Mouse (Mus musculus): Measurements from ENCODE around the gene Zfp704. TPM values are rescaled to one million over a fixed set of nuclear protein-coding genes. Genes with fewer than 3 reads are reported as not detected.

The Zfp704 gene
- polyA plus RNA-seq, 1 experiment: 4.0 TPM

DNA sequence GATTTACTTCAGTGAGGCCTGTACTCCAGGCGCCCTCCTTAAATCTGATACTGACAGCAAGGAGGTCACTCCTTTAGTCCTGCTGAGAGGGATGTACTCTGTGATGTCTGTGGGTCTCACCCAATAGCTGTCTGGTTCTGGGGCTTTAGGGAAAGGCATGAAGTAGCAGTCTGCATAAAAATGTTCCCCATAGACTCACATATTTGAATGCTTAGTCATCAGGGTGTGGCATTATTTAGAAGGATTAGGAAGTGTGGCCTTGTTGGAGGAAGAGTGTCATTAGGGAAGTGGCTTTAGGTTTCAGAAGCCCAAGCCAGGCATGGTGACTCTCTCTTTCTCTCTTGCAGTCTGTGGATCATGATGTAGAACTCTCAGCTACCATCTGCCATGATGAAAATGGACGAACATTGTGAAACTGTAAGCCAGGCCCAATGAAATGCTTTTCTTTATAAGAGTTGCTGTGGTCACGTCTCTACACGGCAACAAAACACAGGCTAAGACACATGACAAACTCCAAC lies 118.1 kb downstream of the Zfp704 start:
- no peak overlapping the region for H3K4me3 ChIP-seq (ENCODE audit: insufficient read depth, low read depth, low read length)
- H3K27ac ChIP-seq (replicated peaks; ENCODE audit: low read depth, low read length): no peak overlapping the region
- no peaks in the 10 kb centered on the region for H3K4me1 ChIP-seq (ENCODE audit: control insufficient read depth, insufficient read depth, insufficient read length, low read length)

DNA sequence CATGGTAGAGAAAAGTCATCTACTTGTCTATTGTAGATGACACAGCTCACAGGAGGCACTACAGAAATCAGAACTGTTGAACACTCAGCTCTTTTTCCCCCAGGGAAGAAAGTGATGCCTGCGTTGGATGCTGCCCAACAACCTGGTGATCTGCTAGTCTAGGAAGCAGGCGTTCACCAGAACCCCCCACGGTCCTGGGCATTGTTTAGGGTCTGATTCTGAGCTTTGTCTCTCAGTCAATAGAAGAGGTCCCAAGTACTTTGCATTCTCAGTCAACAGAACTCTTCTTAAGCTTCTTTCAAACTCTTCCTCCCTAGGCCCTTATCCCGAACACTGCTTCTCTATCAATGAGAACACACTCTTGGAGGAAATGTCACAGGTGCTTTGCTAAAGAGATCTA lies 122.2 kb downstream of the Zfp704 start:
- Histone ChIP-seq H3K4me3 (ENCODE audit: insufficient read depth, low read depth, low read length) (no peak overlapping the region), H3K27ac (replicated peaks; ENCODE audit: low read depth, low read length) (no peak overlapping the region), H3K4me1 (ENCODE audit: control insufficient read depth, insufficient read depth, insufficient read length, low read length) (no peaks in the 10 kb centered on the region)

DNA sequence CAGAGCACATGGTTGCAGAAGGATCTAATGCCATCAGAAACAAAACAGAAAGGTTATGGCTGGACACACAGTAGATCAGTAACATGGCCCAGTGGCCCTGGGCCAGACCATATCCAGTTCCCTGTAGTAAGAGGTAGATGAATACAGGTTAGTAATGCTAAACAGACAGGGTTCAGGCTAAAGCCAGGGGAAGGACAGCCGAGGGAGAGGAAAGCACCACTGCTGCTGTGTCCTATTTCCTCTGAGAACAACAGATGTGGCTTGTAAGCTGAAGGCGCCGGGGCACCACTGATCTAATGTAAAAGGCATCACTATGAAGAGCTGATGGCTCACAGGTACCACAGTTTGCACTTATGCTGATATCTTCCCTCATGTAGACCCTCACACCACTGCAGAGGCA lies 124.4 kb downstream of the Zfp704 start:
- no peak overlapping the region for H3K4me3 ChIP-seq (ENCODE audit: insufficient read depth, low read depth, low read length)
- H3K27ac ChIP-seq (replicated peaks; ENCODE audit: low read depth, low read length): no peak overlapping the region
- H3K4me1 ChIP-seq (ENCODE audit: control insufficient read depth, insufficient read depth, insufficient read length, low read length): no peaks in the 10 kb centered on the region

DNA sequence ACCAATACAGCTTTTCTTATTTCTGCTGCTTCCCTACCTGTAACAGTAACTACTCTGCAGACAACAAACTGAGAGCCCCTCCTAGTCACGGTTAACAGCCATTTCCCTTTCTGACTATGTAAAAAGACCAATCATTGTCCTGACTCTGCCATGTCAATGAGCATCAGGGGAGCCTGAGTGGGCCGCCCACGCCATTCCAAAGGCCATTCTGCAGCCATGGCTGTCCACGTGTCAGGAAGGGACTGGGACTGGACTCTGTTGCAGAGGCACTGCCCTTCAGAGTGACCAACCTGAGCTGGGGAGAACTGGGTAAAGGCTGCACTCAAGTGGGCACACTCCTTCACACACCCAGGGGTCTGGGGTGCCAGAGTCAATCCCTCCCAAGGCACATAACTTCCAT lies 127.9 kb downstream of the Zfp704 start:
- Histone ChIP-seq H3K27ac (replicated peaks; ENCODE audit: low read depth, low read length) (no peak overlapping the region), H3K4me3 (ENCODE audit: insufficient read depth, low read depth, low read length) (no peak overlapping the region), H3K4me1 (ENCODE audit: control insufficient read depth, insufficient read depth, insufficient read length, low read length) (no peaks in the 10 kb centered on the region)

DNA sequence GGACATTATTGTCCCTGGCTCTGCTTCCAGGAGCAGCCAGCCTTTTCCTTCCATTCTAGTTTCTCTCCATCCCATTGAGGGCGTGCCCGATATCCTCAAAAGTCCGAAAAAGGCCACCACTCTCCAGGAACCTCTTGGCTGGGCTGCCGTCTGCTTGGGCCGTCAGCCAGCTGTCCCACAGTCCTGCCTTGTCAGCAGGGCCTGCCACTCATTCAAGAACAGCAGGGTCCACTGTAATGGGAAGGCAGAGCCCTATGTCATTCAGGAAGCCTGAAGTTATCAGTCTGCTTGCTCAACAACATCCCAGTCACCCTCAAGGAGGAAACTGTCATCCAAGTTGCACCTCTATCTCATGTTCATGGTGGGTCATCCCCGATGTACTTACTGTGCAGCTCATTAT lies 128.5 kb downstream of the Zfp704 start:
- no peak overlapping the region for H3K4me3 ChIP-seq (ENCODE audit: insufficient read depth, low read depth, low read length)
- H3K27ac ChIP-seq (replicated peaks; ENCODE audit: low read depth, low read length): no peak overlapping the region
- no peaks in the 10 kb centered on the region for H3K4me1 ChIP-seq (ENCODE audit: control insufficient read depth, insufficient read depth, insufficient read length, low read length)

DNA sequence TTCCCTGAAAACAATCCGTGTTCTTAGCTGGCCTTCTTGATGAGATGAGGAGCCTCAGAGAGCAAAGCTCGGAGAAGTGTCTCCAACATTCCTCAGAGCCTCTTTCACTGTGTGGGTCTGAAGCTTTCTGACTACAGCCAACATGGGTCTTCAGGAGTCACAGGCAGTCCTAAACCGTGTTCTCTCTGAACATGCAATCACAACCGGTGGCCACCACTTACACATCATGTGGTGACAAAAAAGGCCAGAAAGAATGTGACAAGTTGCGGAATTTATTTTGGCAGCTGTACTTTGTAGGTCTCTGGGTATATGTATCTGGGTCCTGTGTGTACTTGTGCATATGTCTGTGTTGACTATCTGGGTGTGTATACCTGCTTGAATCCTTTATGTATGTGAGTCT lies 128.9 kb downstream of the Zfp704 start:
- H3K27ac ChIP-seq (replicated peaks; ENCODE audit: low read depth, low read length): no peak overlapping the region
- H3K4me3 ChIP-seq (ENCODE audit: insufficient read depth, low read depth, low read length): no peak overlapping the region
- no peaks in the 10 kb centered on the region for H3K4me1 ChIP-seq (ENCODE audit: control insufficient read depth, insufficient read depth, insufficient read length, low read length)

DNA sequence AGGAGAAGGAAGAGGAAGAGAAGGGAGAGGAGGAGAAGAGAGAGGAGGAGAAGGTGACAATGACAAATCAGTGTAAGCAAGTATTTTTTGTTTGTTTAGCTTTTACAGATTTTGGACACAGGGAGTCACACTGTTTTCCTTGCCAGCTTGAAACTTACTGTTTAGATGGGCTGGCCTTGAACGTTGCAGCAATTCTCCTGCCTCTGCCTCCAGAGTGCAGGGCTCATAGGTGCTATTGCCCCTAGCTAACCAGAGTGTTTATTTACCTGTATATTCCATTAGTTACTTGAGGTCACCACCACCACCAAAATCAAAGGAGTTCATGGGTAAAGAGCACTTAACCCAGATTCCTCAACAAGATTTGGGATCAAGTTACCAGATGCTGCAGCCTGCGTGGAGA lies 132.5 kb downstream of the Zfp704 start:
- H3K4me3 ChIP-seq (ENCODE audit: insufficient read depth, low read depth, low read length): no peak overlapping the region
- no peaks in the 10 kb centered on the region for H3K4me1 ChIP-seq (ENCODE audit: control insufficient read depth, insufficient read depth, insufficient read length, low read length)

DNA sequence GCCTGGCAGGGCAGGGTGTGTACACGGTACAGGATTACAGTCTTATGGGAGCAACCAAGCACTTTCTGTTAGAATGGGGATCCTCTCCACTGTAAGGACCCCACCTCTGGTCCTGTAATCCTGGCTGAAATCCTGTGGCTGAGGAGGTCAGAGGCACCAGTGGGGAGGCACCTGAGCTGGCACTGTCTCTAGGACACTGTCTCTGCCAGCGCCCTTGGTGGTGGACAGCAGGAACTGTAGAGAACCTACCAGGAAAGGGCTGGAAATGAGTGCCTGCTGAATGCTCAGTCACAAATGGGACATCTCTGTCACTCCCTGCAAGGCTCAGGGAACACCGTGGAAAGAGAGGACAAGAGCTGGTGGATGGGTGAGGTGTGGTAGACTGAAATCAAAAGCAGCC lies 133.5 kb downstream of the Zfp704 start:
- no peaks in the 10 kb centered on the region for H3K4me1 ChIP-seq (ENCODE audit: control insufficient read depth, insufficient read depth, insufficient read length, low read length)
- H3K27ac ChIP-seq (replicated peaks; ENCODE audit: low read depth, low read length): no peak overlapping the region
- H3K4me3 ChIP-seq (ENCODE audit: insufficient read depth, low read depth, low read length): no peak overlapping the region

More for the DNA sequence above, 132.5 kb downstream of the Zfp704 start:
- no peak overlapping the region for H3K27ac ChIP-seq (replicated peaks; ENCODE audit: low read depth, low read length)

DNA sequence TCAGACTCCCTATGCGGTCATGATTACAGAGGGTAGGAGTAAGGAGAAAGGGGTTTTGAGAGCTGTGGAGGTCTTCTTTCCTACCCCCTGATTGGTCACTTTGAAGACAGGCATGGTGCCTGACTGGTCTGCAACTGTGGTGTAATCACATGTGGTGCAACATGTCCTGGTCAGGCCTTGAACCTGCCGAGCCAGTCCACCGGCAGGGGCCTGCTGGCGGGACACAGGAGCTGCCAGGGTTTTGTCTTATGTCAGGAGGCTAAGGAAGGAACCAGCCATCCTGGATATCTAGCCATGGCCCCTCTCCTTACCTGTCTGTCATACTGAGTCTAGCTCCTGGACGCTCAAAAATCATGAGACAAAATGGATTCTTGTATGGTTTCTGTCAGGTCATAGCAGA lies 134.4 kb downstream of the Zfp704 start:
- no peak overlapping the region for H3K4me3 ChIP-seq (ENCODE audit: insufficient read depth, low read depth, low read length)
- no peak overlapping the region for H3K27ac ChIP-seq (replicated peaks; ENCODE audit: low read depth, low read length)
- H3K4me1 ChIP-seq (ENCODE audit: control insufficient read depth, insufficient read depth, insufficient read length, low read length): no peaks in the 10 kb centered on the region

DNA sequence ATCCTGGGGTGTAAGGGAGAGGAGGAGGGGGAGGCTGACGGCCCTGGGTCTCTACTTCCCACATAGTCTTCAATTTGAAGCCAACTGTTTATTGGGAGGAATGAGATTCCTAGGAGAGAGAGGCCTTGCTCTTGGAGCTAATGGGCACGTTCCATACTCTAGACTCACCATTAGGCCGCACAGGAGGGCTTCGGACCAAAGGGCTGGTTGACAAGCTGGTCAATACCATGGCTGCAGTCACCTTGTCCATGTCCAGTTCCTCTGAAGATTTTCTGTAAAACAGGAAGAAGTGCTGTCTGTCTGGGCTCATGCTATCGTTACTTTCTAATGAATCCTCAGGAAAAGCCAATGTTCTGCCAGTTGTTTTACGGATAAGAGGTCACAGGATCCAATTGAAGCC lies 135.6 kb downstream of the Zfp704 start:
- Histone ChIP-seq H3K27ac (replicated peaks; ENCODE audit: low read depth, low read length) (no peak overlapping the region), H3K4me1 (ENCODE audit: control insufficient read depth, insufficient read depth, insufficient read length, low read length) (no peaks in the 10 kb centered on the region), H3K4me3 (ENCODE audit: insufficient read depth, low read depth, low read length) (no peak overlapping the region)

DNA sequence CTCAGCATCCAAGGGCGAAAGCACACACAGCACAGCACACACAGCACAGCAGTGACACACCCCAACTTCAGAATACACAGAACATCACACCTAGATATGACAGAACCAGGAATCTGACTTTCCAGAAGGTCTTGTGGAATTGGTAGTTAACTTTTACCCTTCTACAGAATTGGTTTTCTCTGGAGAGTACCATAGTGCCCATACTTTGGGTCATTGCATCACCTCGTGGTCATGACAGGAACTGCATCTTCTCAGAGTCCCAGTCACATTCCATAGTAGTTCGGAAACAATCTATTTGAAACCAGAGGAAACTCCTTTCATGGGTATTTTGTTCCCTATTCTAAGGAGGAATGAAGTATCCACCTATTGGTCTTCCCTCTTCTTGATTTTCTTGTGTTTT lies 143.6 kb downstream of the Zfp704 start:
- Histone ChIP-seq H3K4me3 (ENCODE audit: insufficient read depth, low read depth, low read length) (no peak overlapping the region), H3K27ac (replicated peaks; ENCODE audit: low read depth, low read length) (no peak overlapping the region), H3K4me1 (ENCODE audit: control insufficient read depth, insufficient read depth, insufficient read length, low read length) (no peaks in the 10 kb centered on the region)

DNA sequence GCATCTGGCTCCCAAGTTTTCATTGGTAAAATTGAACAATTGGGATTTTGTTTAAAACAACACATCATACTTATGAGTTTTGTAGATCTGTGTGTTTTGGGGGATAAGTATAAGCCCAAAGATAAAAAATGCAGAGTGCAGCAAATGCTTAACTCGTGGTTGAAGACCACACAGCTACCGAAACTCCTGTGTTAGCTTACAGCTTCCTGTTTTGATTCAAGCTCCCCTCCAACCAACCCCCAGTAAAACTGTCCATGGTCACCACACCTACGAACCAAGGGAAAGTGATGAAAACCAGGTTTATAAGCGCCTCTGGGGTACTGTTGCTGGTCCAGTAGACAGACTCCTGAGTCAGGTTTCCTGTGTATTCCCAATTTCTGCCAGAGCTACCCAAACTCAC lies 144.2 kb downstream of the Zfp704 start:
- no peak overlapping the region for H3K4me3 ChIP-seq (ENCODE audit: insufficient read depth, low read depth, low read length)
- no peak overlapping the region for H3K27ac ChIP-seq (replicated peaks; ENCODE audit: low read depth, low read length)
- no peaks in the 10 kb centered on the region for H3K4me1 ChIP-seq (ENCODE audit: control insufficient read depth, insufficient read depth, insufficient read length, low read length)

DNA sequence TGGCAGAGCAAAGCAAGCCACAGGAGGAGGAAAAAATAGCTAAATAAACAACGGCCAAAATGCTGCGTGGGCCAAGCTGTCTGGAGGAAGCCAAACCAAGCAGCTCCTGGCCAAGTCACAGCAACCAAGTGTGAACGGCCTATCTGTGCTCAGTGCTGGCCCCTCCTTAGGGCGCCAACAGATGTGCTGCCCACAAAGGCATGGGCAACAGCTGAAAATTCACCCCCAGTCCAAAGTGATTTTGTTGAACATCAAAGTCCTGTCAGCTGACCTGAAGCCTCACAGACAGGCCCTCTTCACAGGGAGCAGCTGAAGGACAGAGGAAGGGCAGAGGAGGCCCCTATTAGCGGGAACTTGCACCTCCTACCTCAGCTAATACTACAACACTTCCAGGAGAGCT lies 148.2 kb downstream of the Zfp704 start:
- no peak overlapping the region for H3K27ac ChIP-seq (replicated peaks; ENCODE audit: low read depth, low read length)
- H3K4me3 ChIP-seq (ENCODE audit: insufficient read depth, low read depth, low read length): no peak overlapping the region
- H3K4me1 ChIP-seq (ENCODE audit: control insufficient read depth, insufficient read depth, insufficient read length, low read length): no peaks in the 10 kb centered on the region

DNA sequence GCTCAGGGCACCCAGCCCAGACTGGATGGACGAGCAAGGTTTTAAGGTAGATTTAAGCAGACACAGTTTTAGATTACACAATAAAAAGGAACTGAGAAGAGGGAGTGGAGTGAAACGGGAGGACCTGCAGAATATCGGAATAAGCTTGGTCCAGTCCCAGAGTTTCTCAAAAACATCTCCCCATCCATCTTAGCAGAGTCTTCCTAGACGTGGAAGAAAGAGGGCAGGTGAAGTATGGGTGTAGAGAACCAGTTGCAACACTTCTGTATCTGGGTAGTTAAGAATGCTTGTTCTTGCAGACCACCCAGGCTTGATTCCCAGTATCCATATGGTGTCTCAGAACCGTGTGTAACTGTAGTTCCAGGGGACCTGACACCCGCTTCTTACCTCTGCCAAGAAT lies 149.6 kb downstream of the Zfp704 start:
- Histone ChIP-seq H3K4me1 (ENCODE audit: control insufficient read depth, insufficient read depth, insufficient read length, low read length) (no peaks in the 10 kb centered on the region), H3K27ac (replicated peaks; ENCODE audit: low read depth, low read length) (no peak overlapping the region), H3K4me3 (ENCODE audit: insufficient read depth, low read depth, low read length) (no peak overlapping the region)

DNA sequence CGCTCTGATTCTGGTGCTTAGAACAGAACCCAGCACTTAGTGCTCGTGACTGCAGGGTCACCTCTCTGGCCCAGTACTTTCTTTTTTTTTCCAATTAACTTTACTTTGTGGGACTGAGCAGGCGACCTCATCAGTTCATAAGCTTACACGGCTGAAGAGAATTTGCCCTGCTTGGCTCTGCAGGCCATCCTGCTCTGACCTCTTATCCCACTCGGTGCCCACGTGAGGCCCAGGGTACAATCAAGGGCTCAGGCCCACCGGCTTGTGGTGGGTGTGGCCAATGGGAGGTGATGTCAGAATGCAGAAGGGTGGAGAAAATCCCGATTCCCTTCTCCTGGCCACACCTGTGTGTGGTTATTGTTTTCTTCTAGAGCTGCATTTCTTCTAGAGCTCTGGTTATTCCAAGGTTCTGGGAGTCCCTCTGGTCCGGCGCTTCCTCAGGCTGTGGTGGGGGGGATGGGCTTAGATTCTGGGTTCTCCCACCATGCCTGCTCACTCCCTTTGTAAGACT lies 153.4 kb downstream of the Zfp704 start:
- no peak overlapping the region for H3K4me3 ChIP-seq (ENCODE audit: insufficient read depth, low read depth, low read length)
- H3K4me1 ChIP-seq (ENCODE audit: control insufficient read depth, insufficient read depth, insufficient read length, low read length): no peaks in the 10 kb centered on the region
- H3K27ac ChIP-seq (replicated peaks; ENCODE audit: low read depth, low read length): no peak overlapping the region

DNA sequence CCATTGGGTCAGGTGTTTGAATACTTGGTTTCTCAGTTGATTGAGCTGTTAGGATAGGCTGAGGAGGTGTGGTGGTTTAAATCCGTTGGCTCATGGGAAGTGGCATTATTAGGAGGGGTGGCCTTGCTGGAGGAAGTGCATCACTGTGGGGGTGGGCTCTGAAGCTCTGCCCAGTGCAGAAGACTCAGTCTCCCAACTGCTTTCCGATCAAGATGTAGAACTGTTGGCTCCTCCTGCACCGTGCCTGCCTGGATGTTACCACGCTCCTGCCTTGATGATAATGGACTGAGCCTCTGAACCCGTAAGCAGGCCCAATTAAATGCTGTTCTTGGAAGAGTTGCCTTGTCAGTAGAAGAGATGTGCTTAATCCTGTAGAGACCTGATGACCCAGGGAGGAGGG lies 154.5 kb downstream of the Zfp704 start:
- no peak overlapping the region for H3K27ac ChIP-seq (replicated peaks; ENCODE audit: low read depth, low read length)
- H3K4me1 ChIP-seq (ENCODE audit: control insufficient read depth, insufficient read depth, insufficient read length, low read length): no peaks in the 10 kb centered on the region
- H3K4me3 ChIP-seq (ENCODE audit: insufficient read depth, low read depth, low read length): no peak overlapping the region
